Mouse (Mus musculus) liver, embryonic 15.5 days (tissue): ENCODE results near the gene Pcnx2. TPM values are rescaled to one million over a fixed set of nuclear protein-coding genes. Genes with fewer than 3 reads are reported as not detected.
A peak's percentile ranks its signal among the peaks of the same experiment; 100 is the strongest.

Source experiments
- ATAC-seq: fragments of 200-750 bp; cut with Nextera tagmentation; 2 replicates; pipeline ENCODE4 v1.8.0; 2017; ENCODE audit warnings: moderate number of reproducible peaks, mild to moderate bottlenecking, moderate library complexity; ENCODE audit not compliant: insufficient read depth
- H3K27ac ChIP-seq: fragments of 300-500 bp; sonication (generic); replicated peaks from 2 replicates; pipeline ENCODE4 v1.5.1; 2015; ENCODE audit warnings: mild to moderate bottlenecking, inconsistent platforms
- H3K27me3 ChIP-seq: fragments of 300-500 bp; sonication (generic); 2 replicates; pipeline ENCODE4 v1.6.1; 2015; ENCODE audit warnings: mild to moderate bottlenecking, inconsistent platforms
- H3K36me3 ChIP-seq: fragments of 300-500 bp; sonication (generic); replicated peaks from 2 replicates; pipeline ENCODE4 v1.6.1; 2015; ENCODE audit warnings: moderate library complexity, mild to moderate bottlenecking, inconsistent platforms
- H3K4me1 ChIP-seq: fragments of 300-500 bp; sonication (generic); replicated peaks from 2 replicates; pipeline ENCODE4 v1.6.1; 2015; ENCODE audit warnings: inconsistent platforms
- H3K4me2 ChIP-seq: fragments of 300-500 bp; sonication (generic); 2 replicates; pipeline ENCODE4 v1.6.1; 2015; ENCODE audit warnings: moderate library complexity, mild to moderate bottlenecking, inconsistent platforms
- H3K4me3 ChIP-seq: fragments of 300-500 bp; sonication (generic); replicated peaks from 2 replicates; pipeline ENCODE4 v1.5.1; 2015; ENCODE audit warnings: mild to moderate bottlenecking, inconsistent platforms
- H3K9ac ChIP-seq: fragments of 300-500 bp; sonication (generic); 2 replicates; pipeline ENCODE4 v1.6.1; 2015; ENCODE audit warnings: moderate library complexity, mild to moderate bottlenecking, inconsistent platforms
- H3K9me3 ChIP-seq: fragments of 300-500 bp; sonication (generic); replicated peaks from 2 replicates; pipeline ENCODE4 v1.6.1; 2016; ENCODE audit warnings: inconsistent platforms
- WGBS: fragments of 180-500 bp; shearing (Covaris S2); methylation state at CpG from one replicate; pipeline ENCODE4 v1.1.7; 2015; ENCODE audit warnings: mixed read lengths; ENCODE audit not compliant: insufficient replicate concordance; 5-methylcytosine and 5-hydroxymethylcytosine counted together
- polyA plus RNA-seq: library from polyadenylated mRNA; unstranded; fragments of >200 nt; fragmentation: Nextera tagmentation; extraction: Ambion mirVana; gene quantifications from 2 replicates; pipeline ENCODE4 v1.2.1, GENCODE M21; 2015

Pcnx2 gene
- polyA plus RNA-seq, 1 experiment from 2014 or later, result 0.09 TPM

GRCm38 (mm10) chr8:125917013-125917412, 18.9 kb upstream of the Pcnx2 start:
- H3K9ac ChIP-seq, result no peak overlapping the region
- H3K27me3 ChIP-seq, result peaks cover 16% of the 10 kb centered on the region
- no peaks in the 10 kb centered on the region; the same call in 1 of the 2 replicates for H3K4me1 ChIP-seq
- 42% methylated on average over 10 of the region's 10 CpGs for WGBS
- no peak overlapping the region for H3K27ac ChIP-seq
- H3K9me3 ChIP-seq, result no peaks in the 10 kb centered on the region
- H3K4me3 ChIP-seq, result no peak overlapping the region
- no peak overlapping the region for H3K4me2 ChIP-seq
- no peaks in the 10 kb centered on the region for H3K36me3 ChIP-seq
- ATAC-seq, result no peak; the same call in 1 of the 2 replicates

GRCm38 (mm10) chr8:125914386-125914785, 16.3 kb upstream of the Pcnx2 start:
- Histone ChIP-seq H3K36me3 (no peaks in the 10 kb centered on the region), H3K4me3 (no peak overlapping the region), H3K27ac (no peak overlapping the region), H3K27me3 (peaks cover 42% of the 10 kb centered on the region), H3K4me1 (peaks cover 4% of the 10 kb centered on the region; the same call in 1 of the 2 replicates), H3K4me2 (no peak overlapping the region), H3K9me3 (no peaks in the 10 kb centered on the region), H3K9ac (no peak overlapping the region)
- no peak for ATAC-seq
- WGBS, result 67% methylated on average over 9 of the region's 9 CpGs

- no peak overlapping the region for H3K9ac ChIP-seq
- no peak overlapping the region for H3K4me2 ChIP-seq
- ATAC-seq, result no peak
- 56% methylated on average over 4 of the region's 4 CpGs for WGBS
- H3K27me3 ChIP-seq, result peaks cover 54% of the 10 kb centered on the region
- H3K4me1 ChIP-seq, result 0 out of 2 replicates have a peak, but pooled peaks cover 4% of the 10 kb centered on the region
- H3K36me3 ChIP-seq, result no peaks in the 10 kb centered on the region
- H3K27ac ChIP-seq, result no peak overlapping the region
- no peak overlapping the region for H3K4me3 ChIP-seq
- no peaks in the 10 kb centered on the region for H3K9me3 ChIP-seq
These were observed 15.1 kb upstream of the Pcnx2 start for GRCm38 (mm10) chr8:125913206-125913605.

GRCm38 (mm10) chr8:125911229-125911580, 13.1 kb upstream of the Pcnx2 start:
- Histone ChIP-seq H3K27ac (no peak overlapping the region), H3K27me3 (peaks cover 58% of the 10 kb centered on the region), H3K4me2 (peak overlapping the region; percentile 65), H3K9ac (no peak overlapping the region), H3K4me3 (peak overlapping the region; percentile 40), H3K4me1 (0 out of 2 replicates have a peak, but pooled peaks cover 4% of the 10 kb centered on the region), H3K9me3 (no peaks in the 10 kb centered on the region), H3K36me3 (no peaks in the 10 kb centered on the region)
- no peak for ATAC-seq
- WGBS, result 2% methylated on average over 31 of the region's 31 CpGs

GRCm38 (mm10) chr8:125910365-125911228, 12.5 kb upstream of the Pcnx2 start, which contains the start of gene Map3k21:
Gene Map3k21 (plus strand): TSS chr8:125910450.
- Histone ChIP-seq H3K4me3 (peak within 1 kb of the TSS; percentile 40), H3K27ac (no peak within 1 kb of the TSS), H3K9me3 (no peaks in the 10 kb centered on the region), H3K4me2 (peak within 1 kb of the TSS; percentile 65), H3K36me3 (no peaks in the 10 kb centered on the region), H3K4me1 (0 out of 2 replicates have a peak, but pooled peaks cover 4% of the 10 kb centered on the region), H3K27me3 (peaks cover 58% of the 10 kb centered on the region), H3K9ac (no peak within 1 kb of the TSS)
- 1% methylated on average over 91 of the region's 93 CpGs for WGBS
- ATAC-seq, result no peak

- ATAC-seq, result peak; percentile 57
These were observed 11.7 kb upstream of the Pcnx2 start for GRCm38 (mm10) chr8:125909661-125910364.

GRCm38 (mm10) chr8:125907311-125907710, 9.2 kb upstream of the Pcnx2 start:
- 53% methylated on average over 2 of the region's 2 CpGs for WGBS
- Histone ChIP-seq H3K27me3 (peaks cover 44% of the 10 kb centered on the region), H3K9ac (no peak overlapping the region), H3K36me3 (no peaks in the 10 kb centered on the region), H3K27ac (no peak overlapping the region), H3K4me1 (0 out of 2 replicates have a peak, but pooled peaks cover 4% of the 10 kb centered on the region), H3K4me3 (no peak overlapping the region), H3K4me2 (no peak overlapping the region), H3K9me3 (no peaks in the 10 kb centered on the region)
- ATAC-seq, result no peak

More at GRCm38 (mm10) chr8:125909661-125910364, 11.7 kb upstream of the Pcnx2 start:
- 0 out of 2 replicates have a peak, but pooled peaks cover 4% of the 10 kb centered on the region for H3K4me1 ChIP-seq
- no peak overlapping the region for H3K9ac ChIP-seq
- H3K27ac ChIP-seq, result no peak overlapping the region
- H3K9me3 ChIP-seq, result no peaks in the 10 kb centered on the region
- H3K27me3 ChIP-seq, result peaks cover 58% of the 10 kb centered on the region
- H3K36me3 ChIP-seq, result no peaks in the 10 kb centered on the region
- peak overlapping the region; percentile 65 for H3K4me2 ChIP-seq
- WGBS, result 4% methylated on average over 30 of the region's 30 CpGs
- H3K4me3 ChIP-seq, result peak overlapping the region; percentile 40

GRCm38 (mm10) chr8:125905341-125905740, 7.2 kb upstream of the Pcnx2 start:
- 54% methylated on average over 2 of the region's 2 CpGs for WGBS
- Histone ChIP-seq H3K36me3 (no peaks in the 10 kb centered on the region), H3K4me3 (no peak overlapping the region), H3K27ac (no peak overlapping the region), H3K4me2 (no peak overlapping the region), H3K27me3 (peaks cover 25% of the 10 kb centered on the region), H3K9me3 (no peaks in the 10 kb centered on the region), H3K4me1 (0 out of 2 replicates have a peak, but pooled peaks cover 2% of the 10 kb centered on the region), H3K9ac (no peak overlapping the region)
- no peak for ATAC-seq

GRCm38 (mm10) chr8:125902521-125902920, 4.4 kb upstream of the Pcnx2 start:
- Histone ChIP-seq H3K36me3 (no peaks in the 10 kb centered on the region), H3K9me3 (no peaks in the 10 kb centered on the region), H3K4me3 (no peak overlapping the region), H3K4me1 (peaks cover 3% of the 10 kb centered on the region; the same call in 1 of the 2 replicates), H3K4me2 (no peak overlapping the region), H3K27me3 (peaks cover 16% of the 10 kb centered on the region), H3K27ac (no peak overlapping the region), H3K9ac (no peak overlapping the region)
- 44% methylated on average over 3 of the region's 3 CpGs for WGBS
- no peak for ATAC-seq

- Histone ChIP-seq H3K36me3 (no peaks in the 10 kb centered on the region), H3K27me3 (peaks cover 29% of the 10 kb centered on the region), H3K4me1 (peaks cover 3% of the 10 kb centered on the region; the same call in 1 of the 2 replicates), H3K4me3 (no peak overlapping the region), H3K9me3 (no peaks in the 10 kb centered on the region), H3K4me2 (no peak overlapping the region), H3K27ac (no peak overlapping the region), H3K9ac (no peak overlapping the region)
- no peak for ATAC-seq
- WGBS, result 20% methylated on average over 2 of the region's 2 CpGs
These were observed 3.0 kb upstream of the Pcnx2 start for GRCm38 (mm10) chr8:125901167-125901566.

- no peak overlapping the region for H3K4me2 ChIP-seq
- no peak overlapping the region for H3K27ac ChIP-seq
- H3K27me3 ChIP-seq, result peaks cover 35% of the 10 kb centered on the region
- WGBS, result 0% methylated on average over 6 of the region's 6 CpGs
- no peak for ATAC-seq
- H3K36me3 ChIP-seq, result no peaks in the 10 kb centered on the region
- no peak overlapping the region for H3K4me3 ChIP-seq
- peaks cover 3% of the 10 kb centered on the region; the same call in 1 of the 2 replicates for H3K4me1 ChIP-seq
- H3K9ac ChIP-seq, result no peak overlapping the region
- H3K9me3 ChIP-seq, result no peaks in the 10 kb centered on the region
These were observed 782 bp upstream of the Pcnx2 start for GRCm38 (mm10) chr8:125898899-125899298.
